Mouse (Mus musculus) embryo, embryonic 9.5 days (tissue): ENCODE data around the gene Pkd1l2.

Source experiments
- DNase-seq: peaks from one replicate; pipeline ENCODE4 v3.0.0-alpha.2; 2017; ENCODE audit errors: extremely low spot score

Pkd1l2 gene

DNA sequence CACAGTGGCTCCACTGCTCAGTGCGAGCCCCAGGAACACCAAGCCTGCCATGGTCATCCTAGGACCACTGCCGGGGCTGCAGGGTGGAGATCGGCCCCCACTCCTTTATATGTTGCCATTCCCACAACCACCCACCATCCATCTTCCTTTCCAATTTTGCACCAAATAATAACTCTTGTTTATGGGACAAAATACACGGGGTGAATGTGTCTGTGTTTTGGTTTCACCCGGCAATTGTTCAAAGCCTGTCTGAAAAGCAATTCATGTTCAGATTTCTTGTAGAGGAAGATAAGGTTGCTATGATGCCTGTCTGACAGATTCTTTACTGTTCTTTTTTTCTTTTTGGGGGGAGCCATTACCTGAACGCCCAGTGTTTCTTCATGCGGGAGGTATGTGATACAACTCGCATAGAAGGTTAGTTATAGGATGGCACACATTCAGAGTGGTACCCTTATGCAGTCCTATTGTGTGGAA, at the start of gene Pkd1l2:
TSS of gene Pkd1l2 (minus strand) at position 51 of the 474 bp plus-strand sequence.
- DNase-seq = no peak

DNA sequence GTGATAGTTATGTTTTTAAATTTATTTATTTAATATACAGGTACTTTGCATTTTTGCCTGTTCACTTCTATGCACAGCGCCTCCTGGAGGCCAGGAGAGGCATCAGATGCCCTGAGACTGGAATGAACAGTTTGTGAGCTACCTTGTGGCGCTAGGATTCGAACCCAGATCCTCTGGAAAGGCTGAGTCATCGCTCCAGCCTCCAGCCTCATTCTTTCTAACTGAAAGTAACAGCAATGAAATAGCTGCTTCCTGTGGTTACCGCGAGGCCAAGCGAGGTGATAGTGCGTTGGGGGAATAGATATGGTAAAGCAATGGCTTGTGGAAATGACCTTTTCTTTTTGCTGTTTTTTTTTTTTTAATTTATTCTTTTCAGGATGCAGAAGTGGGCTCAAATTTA, 44.8 kb upstream of the Pkd1l2 start:
- DNase-seq = no peak

DNA sequence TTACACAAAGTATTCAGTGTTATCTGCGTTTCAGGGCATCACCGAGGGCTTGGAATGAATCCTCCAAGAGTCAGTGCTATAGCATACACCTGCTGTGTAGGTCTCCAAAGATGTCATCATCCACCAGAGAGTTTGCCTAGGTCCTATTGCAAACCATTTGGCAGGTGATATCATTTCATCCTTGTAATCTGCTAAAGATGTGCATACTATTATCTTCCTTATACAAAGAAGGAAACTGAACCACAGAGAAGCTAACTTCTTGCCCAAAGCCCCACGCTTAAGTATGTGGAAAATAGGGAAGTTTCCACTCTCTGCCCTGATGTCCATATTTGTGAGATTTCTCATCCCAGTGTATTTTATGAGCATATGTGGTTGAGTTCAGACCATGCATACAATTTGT, 44.2 kb upstream of the Pkd1l2 start:
- DNase-seq = no peak

DNA sequence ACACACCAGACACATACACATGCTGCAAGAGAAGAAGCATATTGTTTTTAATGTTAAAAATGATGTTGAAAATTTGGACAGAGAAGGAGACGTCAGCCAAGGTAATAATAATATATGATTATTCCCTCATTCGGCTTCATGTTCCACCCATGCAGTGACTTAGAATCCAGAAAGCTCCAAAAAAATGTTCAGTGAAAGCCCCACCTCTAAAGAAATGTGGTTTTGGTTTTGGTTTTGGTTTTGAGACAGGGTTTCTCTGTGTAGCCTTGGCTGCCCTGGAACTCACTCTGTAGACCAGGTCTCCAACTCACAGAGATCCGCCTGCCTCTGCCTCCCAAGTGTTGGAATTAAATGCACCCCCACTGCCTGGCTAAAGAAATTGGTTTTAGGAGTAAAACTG, 43.6 kb upstream of the Pkd1l2 start:
- no peak for DNase-seq

DNA sequence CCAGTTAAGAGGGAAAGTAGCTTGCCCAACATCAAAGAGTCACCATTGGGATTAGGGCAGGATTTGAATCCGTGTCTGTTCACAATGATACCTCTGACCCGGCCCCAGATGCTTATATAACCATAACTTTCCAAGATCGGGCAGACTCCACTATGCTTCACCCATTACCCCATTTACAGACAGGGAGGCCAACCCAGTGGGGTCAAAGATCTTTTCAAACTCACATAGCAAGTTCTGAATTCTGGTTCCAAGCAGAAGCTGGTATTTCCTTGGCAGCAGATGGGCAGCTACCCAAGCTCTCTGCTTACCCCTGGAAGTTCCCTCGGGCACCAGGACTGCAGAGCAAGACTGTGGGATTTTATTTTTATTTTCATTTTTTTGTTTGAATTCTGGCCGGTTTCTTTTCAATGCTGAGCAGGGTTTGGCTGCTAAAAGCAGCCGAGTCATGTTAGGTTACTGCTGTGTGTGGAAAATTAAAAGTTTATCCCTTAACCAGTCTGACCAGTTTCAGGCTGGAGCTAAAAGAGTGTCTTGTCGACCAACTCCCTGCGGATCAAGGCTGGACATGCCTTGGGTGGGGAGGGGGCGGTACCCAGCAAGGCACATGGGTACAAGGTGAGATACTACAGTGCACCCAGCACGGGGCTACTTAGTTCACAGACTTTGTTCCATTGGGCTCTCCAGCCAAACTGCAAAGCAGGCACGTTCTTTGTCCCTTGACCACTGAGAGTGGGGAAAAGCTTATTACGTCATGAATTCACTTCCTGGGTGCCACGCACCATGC, 41.8 kb upstream of the Pkd1l2 start:
- no peak for DNase-seq

DNA sequence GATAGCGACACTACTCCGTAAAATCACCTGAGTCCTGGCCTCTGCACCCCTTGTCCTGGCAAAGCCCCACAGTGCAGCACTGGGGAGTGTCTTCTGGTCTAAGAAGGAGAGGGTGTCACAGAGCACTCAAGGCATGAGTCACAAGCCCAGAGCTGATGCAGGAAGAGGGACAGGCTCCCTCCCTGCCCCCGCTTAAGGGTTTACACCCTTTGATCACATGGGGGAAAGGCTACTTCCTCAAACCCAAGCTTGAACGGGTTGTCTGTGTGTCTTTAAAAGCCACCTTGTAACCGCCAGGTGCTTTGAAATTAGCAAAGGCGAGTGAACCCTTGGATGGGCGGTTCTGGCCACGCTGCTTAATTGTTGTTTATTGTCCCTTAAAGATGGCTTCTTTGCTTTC, 39.0 kb upstream of the Pkd1l2 start:
- DNase-seq = no peak

DNA sequence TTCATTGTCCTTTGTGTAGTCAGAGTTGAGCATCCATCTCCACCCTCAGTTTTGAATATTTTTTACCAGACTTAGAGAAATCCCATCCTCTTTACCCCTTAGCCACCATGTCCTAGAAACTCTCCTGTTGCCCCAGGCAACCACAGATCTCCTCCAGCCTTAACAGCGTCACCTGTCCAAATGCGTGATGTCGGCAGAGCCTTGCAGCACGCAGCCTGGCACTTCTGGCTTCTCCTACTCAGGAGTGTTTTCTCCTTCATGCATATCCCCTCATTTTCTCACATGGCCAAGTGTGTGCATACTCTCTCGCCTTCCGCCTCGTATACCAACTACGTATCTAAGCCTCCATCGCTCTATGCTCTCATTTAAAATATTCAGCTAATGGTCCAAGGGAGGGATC, 36.2 kb upstream of the Pkd1l2 start:
- DNase-seq = no peak

DNA sequence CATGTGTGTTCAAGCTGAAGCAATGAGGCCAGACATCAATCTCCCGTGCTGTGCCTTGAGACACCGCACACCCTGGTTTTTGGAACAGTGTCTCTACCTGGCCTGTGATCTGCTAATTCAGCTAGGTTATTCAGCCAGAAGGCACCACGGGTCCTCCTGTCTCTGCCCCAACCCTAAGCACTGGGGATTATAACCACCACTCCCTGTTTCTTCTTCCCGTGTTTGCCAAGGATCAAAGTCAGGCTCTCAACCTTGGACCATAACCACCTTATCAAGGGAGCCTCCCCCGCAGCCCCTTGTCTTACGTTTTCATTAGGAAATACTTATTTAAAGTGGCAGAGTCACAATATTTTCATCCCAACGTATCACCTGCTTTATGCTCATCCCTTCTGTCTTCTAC, 34.3 kb upstream of the Pkd1l2 start:
- no peak for DNase-seq

DNA sequence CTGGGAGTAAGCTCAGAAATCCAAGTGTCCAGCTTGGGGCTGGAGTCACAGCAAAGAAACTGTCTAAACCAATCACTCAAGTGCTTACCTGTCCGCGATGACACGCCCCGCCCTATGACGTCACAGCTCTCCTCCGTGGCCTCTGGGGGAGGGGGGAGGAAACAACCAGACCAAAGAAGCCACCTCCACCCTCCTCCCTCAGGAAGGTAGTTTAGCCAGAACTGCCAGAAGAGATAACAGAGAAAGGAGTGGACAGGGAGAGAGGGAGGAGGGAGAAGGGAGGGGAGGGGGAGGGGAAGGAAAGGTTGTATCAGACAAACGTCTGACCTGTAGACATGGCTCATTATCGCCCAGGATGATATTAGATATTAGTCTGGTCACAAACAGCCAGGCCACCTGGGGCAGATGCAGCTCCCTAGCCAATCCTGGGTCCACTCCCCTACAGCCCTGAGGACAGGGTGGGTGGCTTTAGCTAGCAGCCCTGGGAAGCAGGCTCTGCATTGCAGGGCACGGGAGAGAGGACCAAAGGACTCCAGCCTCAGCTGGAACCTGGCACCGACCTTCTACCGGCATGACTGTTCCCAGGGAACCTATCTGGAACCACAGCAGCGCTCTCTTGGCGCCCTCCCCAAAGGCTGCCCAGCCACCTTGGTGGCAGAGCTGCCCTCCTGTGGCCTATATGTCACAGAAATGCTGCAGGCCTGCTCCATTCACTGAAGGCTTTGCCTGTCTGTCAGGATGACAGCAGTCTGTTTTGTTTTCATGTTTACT, 33.6 kb upstream of the Pkd1l2 start:
- DNase-seq = peak; percentile 31

DNA sequence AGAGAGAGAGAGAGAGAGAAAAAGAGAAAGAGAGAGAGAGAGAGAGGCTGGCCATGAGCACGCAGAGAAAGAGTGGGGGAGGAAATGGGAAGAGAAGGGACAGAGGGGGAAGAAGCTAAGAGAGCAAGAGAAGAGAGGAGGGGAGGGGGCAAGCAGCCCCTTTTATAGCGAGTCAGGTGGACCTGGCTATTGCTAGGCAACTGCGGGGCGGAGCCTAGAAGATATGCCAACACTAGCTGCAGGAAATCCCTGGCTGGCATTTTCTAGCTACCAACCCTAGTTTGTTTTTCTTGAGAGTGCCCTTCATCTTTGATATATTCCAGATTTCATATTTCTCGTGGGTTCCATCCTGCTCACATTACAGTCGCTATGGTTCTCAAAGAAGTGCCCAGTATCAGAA, 32.8 kb upstream of the Pkd1l2 start:
- no peak for DNase-seq

DNA sequence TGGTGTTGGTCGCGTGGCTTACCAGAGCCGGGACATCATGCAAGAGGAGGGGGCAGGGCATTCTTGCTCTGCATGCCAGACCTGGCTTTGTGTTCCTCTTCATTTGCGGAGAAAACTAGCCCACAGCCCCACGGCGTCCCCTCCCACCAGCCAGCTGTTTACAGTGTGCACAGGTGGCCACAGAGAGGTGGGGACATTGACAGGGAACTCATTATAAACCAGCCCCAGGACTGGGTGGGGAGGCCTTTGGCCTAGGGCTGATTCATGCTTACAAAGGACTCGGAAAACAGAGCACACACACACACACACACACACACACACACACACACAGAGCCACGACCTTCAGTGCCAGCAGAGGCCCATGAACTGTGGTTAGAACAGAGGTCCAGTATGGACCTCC, 30.0 kb upstream of the Pkd1l2 start:
- DNase-seq = no peak

DNA sequence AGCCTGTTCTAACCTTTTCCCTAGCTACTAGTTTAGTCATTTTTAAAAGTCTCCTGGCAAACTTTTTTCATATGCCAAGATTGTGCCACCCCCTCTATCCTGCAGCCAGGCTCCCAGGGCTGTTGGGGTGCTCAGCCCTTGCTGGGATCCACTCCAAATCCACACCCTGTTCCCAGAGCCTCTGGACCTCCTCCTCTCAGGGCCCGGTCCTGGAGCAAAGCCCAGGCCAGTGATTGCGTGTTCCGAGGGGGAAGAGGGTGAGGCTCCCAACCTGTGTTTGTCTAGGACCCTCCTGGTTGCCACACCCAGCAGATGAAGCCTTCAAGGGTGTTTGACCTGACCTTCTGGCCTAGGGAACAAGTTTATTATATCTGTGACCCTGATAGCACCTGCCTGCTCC, 29.4 kb upstream of the Pkd1l2 start:
- no peak for DNase-seq

DNA sequence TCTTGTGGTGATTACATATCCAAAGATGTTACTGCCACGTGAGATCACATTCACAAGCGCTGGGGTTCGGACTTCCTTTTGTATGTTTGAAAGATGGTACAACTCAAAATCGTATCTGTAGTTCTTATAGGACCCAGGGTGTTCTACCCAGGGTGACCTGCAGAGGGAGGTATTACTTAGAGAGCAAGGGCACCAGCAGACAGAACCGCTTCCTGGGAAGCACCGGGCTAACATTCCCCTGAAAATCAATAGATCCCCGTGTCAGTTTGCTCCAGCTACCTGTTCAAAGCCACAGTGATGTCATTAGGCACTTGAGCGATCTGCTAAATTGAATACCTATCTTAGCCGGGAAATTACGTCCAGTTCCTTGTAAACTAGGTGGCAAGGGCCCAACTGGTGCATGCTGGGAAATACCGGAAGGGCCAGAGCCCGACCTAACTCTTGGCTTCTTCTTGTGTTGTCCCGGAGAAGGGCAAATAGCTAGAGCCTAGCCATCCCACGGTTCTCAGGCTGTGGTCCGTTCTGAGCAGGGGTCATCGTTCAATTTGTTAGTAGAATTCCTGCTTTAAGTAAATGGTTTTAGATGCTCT, 27.6 kb upstream of the Pkd1l2 start:
- DNase-seq = peak; percentile 51

DNA sequence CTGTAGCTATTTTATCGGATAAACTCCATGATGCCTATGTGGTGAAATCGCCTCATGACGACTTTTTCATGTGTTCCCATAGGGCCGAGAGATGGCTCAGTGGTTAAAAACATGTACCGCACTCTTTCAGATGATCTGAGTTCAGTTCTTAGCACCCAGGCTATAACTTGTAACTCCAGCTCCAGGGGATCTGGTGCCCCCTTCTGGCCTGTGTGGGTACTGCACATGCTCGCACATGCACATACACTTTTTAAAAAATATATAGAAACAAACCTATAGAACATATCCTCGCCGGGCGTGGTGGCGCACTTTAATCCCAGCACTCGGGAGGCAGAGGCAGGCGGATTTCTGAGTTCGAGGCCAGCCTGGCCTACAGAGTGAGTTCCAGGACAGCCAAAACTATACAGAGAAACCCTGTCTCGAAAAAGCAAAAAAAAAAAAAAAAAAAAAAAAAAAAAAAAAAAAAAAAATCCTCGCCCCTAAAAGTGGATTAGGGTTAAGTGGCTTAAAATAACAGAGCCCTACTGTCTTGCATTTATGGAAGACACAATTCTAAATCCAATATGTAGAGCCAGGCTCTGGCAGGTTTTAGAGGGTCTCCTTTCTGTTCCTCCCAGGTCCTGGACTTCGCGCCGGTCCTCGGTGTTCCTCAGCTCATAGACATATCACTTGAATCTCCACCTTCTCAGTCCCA, 26.9 kb upstream of the Pkd1l2 start:
- DNase-seq = no peak

DNA sequence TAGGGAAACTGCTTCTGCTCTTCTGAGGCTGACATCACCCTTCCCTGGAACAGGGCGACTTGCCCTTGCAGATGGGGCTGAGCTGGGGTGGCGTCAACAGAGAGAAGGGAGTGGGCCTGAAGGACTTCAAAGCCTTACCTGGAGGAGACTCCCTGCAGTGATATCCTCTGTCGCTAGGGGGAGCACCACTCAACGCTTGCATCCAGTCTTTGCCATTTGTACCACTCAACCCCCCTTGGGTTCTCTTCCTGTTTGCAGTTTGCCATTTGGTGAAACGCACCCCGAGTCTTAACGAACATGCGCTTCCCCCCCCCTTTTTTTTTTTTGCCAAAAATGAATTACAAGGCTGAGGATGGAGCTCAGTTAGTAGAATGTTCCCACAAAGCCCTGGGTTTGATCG, 25.3 kb upstream of the Pkd1l2 start:
- peak; percentile 56 for DNase-seq

DNA sequence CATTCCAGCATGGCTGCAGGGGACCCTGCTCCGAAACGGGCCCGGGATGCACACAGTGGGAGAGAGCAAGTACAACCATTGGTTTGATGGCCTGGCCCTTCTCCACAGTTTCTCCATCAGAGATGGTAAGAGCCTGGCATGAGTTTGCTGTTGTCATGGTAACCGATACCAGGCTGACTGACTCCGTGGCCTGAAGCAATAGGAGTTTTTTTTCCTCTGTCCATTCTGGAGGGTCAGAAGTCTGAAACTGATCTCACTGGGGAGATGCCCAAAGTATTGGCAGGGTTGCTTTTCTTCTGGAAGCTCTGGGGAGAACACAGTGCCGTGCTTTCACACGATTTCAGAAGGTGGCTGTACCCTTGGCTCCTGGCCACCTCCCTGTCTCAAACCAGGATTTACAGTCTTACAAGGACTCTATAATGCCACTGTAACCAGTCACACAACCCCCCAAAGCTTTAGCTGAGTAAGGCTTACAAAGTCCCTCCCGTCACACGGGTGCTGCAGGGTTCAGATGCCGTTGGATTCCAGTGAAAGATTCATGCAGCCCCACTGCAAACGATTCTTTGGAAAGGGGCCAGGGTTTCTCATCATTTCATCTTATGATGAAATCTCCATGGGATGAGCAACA, 15.4 kb upstream of the Pkd1l2 start:
- DNase-seq = no peak

DNA sequence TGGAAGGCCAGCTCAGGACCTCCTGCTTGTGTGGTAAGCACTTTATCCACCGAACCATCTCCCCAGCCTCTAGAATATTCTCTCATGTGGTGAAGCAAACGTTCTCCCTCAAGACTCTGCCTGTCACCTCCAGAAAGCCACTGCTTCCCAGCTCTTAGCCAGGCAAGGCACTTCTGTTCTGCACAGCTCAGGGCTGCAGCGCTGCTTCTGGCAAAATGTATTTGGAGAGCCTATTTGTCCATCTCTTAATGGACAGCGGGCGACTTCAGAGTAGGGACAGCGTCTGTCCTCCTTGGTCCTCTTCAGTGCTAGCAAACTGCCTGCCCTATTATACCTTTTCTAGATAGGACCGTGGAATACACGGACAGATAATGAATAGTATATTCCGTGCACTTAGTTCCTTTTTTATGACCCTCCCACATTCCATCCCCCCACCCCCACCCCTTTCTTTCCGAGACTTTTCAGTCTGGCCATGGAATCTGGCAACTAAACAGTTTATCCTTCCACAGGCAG, 14.9 kb upstream of the Pkd1l2 start:
- DNase-seq = no peak

DNA sequence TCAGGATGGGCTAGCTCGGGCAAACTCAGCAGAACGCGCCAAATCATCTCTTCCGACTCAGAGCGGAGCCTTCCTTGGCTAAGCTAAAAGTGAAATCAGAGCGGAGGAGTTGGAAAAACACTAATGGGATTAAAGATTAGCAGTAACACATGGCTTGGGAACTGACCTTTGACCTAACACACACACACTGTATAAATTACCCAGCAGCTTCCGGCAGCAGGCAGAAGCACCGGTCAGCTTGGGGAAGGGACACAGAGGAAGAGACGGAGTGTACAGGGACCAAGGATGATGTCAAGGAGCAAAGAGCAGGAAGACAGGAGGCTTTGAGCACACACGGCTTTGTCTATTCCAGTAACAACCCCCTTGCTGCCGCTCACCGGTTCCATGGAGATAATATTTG, 13.4 kb upstream of the Pkd1l2 start, which contains the start of gene Bco1:
TSS of gene Bco1 (plus strand) at position 208 of the 400 bp plus-strand sequence.
- no peak for DNase-seq

DNA sequence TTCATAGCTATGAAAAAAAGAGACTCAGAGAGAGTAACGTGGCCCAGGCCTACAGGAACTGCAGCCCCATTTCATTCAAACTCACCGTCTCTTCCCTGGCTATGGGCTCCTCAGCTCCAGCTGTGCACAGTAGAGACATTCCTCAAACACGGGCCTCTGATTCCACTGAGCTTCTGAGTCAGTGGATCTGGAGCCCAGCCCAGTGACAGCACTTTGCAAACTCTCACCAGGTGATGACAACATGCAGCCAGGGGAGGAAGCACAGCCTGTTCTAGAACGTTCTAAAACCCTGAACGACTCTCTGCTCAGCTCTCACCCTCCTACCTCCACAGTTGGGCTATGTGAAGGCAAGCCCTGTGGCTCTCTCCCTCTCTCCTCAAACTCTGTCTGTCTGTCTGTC, 11.8 kb upstream of the Pkd1l2 start:
- no peak for DNase-seq

DNA sequence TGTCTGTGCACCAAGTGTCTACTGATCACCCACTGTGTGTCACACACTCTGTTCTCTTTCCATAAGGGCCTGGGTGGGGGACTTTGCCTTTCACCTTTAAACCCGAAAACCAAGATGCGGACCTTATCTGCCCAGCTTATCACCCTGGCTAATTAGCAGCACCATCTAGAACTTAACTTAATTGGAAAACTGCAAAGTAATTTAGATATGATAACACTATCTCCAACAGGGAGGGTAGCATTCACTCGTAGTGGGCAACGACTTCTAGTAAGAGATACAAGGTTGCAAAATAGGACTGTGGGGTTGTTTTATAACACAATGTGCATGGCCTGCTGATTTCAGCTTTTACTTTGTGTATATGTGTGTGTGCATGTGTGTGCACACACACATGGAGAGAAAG, 7.6 kb upstream of the Pkd1l2 start:
- DNase-seq = no peak

DNA sequence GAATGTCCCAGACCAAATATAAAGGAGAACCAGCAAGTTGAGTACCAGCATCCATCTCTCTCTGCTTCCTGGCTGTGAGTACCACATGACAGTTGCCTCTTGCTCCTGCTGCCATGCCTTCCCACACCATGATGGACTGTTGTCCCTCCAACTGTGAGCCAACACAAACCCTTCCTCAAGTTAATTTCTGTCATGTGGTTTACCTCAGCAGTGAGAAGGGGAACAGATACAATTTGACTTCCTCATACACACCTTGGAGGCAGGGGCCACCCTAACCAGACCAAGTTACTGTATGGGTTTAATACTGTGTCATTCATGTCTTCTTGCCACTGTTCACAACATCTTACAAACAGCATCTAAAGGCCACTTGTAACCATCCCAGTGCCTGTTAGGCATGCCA, 4.8 kb upstream of the Pkd1l2 start:
- DNase-seq = no peak
